Mouse (Mus musculus) CH12.LX (cell line): ENCODE results near the gene 1700003H04Rik. TPM values are rescaled to one million over a fixed set of nuclear protein-coding genes. Genes with fewer than 3 reads are reported as not detected.

Experiments used
- DNase-seq: peaks from one replicate; pipeline ENCODE4 v3.0.0-alpha.2; 2013; ENCODE audit errors: extremely low read depth
- H3K27ac ChIP-seq: 2 replicates; pipeline ENCODE4 v1.5.1; 2012; ENCODE audit warnings: low read depth, mild to moderate bottlenecking, control low read depth, moderate library complexity; ENCODE audit not compliant: insufficient read depth
- H3K27me3 ChIP-seq: replicated peaks from 2 replicates; pipeline ENCODE3; 2012; ENCODE audit warnings: inconsistent platforms
- H3K36me3 ChIP-seq, 2 experiments: replicated peaks in 1 of 2; 2 replicates each; pipeline versions ENCODE3 to v1.6.1; 2012; ENCODE audit warnings: inconsistent platforms in 1 of 2, low read length in 1 of 2, mild to moderate bottlenecking in 1 of 2, mixed read lengths in 1 of 2, moderate library complexity in 1 of 2; ENCODE audit not compliant: control insufficient read depth in 1 of 2, insufficient read depth in 1 of 2
- H3K4me1 ChIP-seq, 2 experiments: 2 replicates each; pipeline ENCODE4 v1.6.1; 2012; ENCODE audit warnings: inconsistent platforms in 1 of 2, moderate library complexity in 1 of 2; ENCODE audit not compliant: insufficient read depth in 2 of 2, control insufficient read depth in 1 of 2
- H3K4me2 ChIP-seq: 2 replicates; pipeline ENCODE4 v1.6.1; 2012; ENCODE audit warnings: low read depth, mild to moderate bottlenecking, control low read depth; ENCODE audit not compliant: poor library complexity, insufficient read depth, severe bottlenecking
- H3K4me3 ChIP-seq, 3 experiments: fragments of 150-350 bp in 1 of 3; sonication (generic) in 1 of 3; replicated peaks in 1 of 3; 2 replicates each; pipeline versions ENCODE3 to v1.5.1; 2011 to 2012; ENCODE audit warnings: low read depth in 2 of 3, low read length in 2 of 3, mild to moderate bottlenecking in 2 of 3, moderate library complexity in 2 of 3, control low read depth in 1 of 3, improper control_type of control experiment in 1 of 3, inconsistent platforms in 1 of 3, mixed read lengths in 1 of 3; ENCODE audit not compliant: poor library complexity in 1 of 3
- H3K79me2 ChIP-seq: replicated peaks from 2 replicates; pipeline ENCODE4 v1.6.1; 2012; ENCODE audit warnings: mild to moderate bottlenecking, moderate library complexity; ENCODE audit not compliant: control insufficient read depth, poor library complexity, insufficient read depth, severe bottlenecking; ENCODE audit errors: extremely low read depth
- H3K9ac ChIP-seq: 2 replicates; pipeline ENCODE4 v1.6.1; 2012; ENCODE audit warnings: low read depth, mild to moderate bottlenecking, control low read depth, moderate library complexity; ENCODE audit not compliant: insufficient read depth
- H3K9me3 ChIP-seq: replicated peaks from 2 replicates; pipeline ENCODE3; 2012; ENCODE audit warnings: low read length, inconsistent platforms, mixed read lengths
- BHLHE40 ChIP-seq: IDR thresholded peaks from 2 replicates; pipeline ENCODE4 v1.6.1; 2011; ENCODE audit warnings: mild to moderate bottlenecking, low read depth, low read length, improper control_type of control experiment
- CTCF ChIP-seq, 2 experiments: IDR thresholded peaks in 1 of 2; conservative IDR thresholded peaks in 1 of 2; 2 replicates each; pipeline ENCODE4 v1.5.1; 2011 to 2012; ENCODE audit warnings: low read depth in 2 of 2, low read length in 2 of 2, improper control_type of control experiment in 1 of 2, inconsistent platforms in 1 of 2, mild to moderate bottlenecking in 1 of 2, moderate library complexity in 1 of 2
- E2F4 ChIP-seq: IDR thresholded peaks from 2 replicates; pipeline ENCODE4 v1.6.1; 2011; ENCODE audit warnings: low read depth, low read length, improper control_type of control experiment; ENCODE audit not compliant: insufficient replicate concordance
- ELF1 ChIP-seq: IDR thresholded peaks from 2 replicates; pipeline ENCODE4 v1.6.1; 2014; ENCODE audit warnings: low read depth, mild to moderate bottlenecking, inconsistent platforms, low read length, improper control_type of control experiment
- EP300 ChIP-seq: IDR thresholded peaks from 2 replicates; pipeline ENCODE4 v1.6.1; 2011; ENCODE audit warnings: low read length, improper control_type of control experiment
- GABPA ChIP-seq: IDR thresholded peaks from 2 replicates; pipeline ENCODE4 v1.6.1; 2012; ENCODE audit warnings: low read depth, low read length, improper control_type of control experiment, inconsistent platforms; ENCODE audit not compliant: insufficient replicate concordance
- IRF4 ChIP-seq: IDR thresholded peaks from 2 replicates; pipeline ENCODE4 v1.6.1; 2014; ENCODE audit warnings: low read depth, mild to moderate bottlenecking, inconsistent platforms, low read length, improper control_type of control experiment
- MAFK ChIP-seq: IDR thresholded peaks from 2 replicates; pipeline ENCODE4 v1.6.1; 2011; ENCODE audit warnings: low read length, improper control_type of control experiment; ENCODE audit not compliant: insufficient replicate concordance
- MAX ChIP-seq: IDR thresholded peaks from 2 replicates; pipeline ENCODE4 v1.6.1; 2011; ENCODE audit warnings: low read length, improper control_type of control experiment
- MEF2A ChIP-seq: IDR thresholded peaks from 2 replicates; pipeline ENCODE4 v1.6.1; 2014; ENCODE audit warnings: low read depth, mild to moderate bottlenecking, inconsistent platforms, low read length, improper control_type of control experiment, borderline replicate concordance
- MXI1 ChIP-seq: IDR thresholded peaks from 2 replicates; pipeline ENCODE4 v1.6.1; 2011; ENCODE audit warnings: mild to moderate bottlenecking, low read depth, low read length, improper control_type of control experiment
- POLR2AphosphoS2 ChIP-seq: IDR thresholded peaks from 2 replicates; pipeline ENCODE4 v1.6.1; 2011; ENCODE audit warnings: low read depth, low read length, improper control_type of control experiment
- RAD21 ChIP-seq: IDR thresholded peaks from 2 replicates; pipeline ENCODE4 v1.6.1; 2011; ENCODE audit warnings: low read depth, mild to moderate bottlenecking, low read length, improper control_type of control experiment, moderate library complexity
- SMC3 ChIP-seq: IDR thresholded peaks from 2 replicates; pipeline ENCODE4 v1.6.1; 2011; ENCODE audit warnings: low read depth, low read length, improper control_type of control experiment
- TBP ChIP-seq: conservative IDR thresholded peaks from 2 replicates; pipeline ENCODE4 v1.6.1; 2011; ENCODE audit warnings: low read depth, low read length, improper control_type of control experiment
- UBTF ChIP-seq: IDR thresholded peaks from 2 replicates; pipeline ENCODE4 v1.6.1; 2012; ENCODE audit warnings: low read depth, mild to moderate bottlenecking, inconsistent platforms, low read length, improper control_type of control experiment, moderate library complexity
- USF1 ChIP-seq: IDR thresholded peaks from 2 replicates; pipeline ENCODE4 v1.6.1; 2014; ENCODE audit warnings: low read depth, mild to moderate bottlenecking, inconsistent platforms, low read length, improper control_type of control experiment
- ZNF384 ChIP-seq: IDR thresholded peaks from 2 replicates; pipeline ENCODE4 v1.6.1; 2012; ENCODE audit warnings: low read depth, low read length, improper control_type of control experiment, inconsistent platforms
- dilution Hi-C: fragments of 300-500 bp; cut with MboI; formaldehyde crosslinking; loops from 2 replicates; pipeline ENCODE4 v1.14.3; 2020; ENCODE audit warnings: low sequenced_read_pairs; ENCODE audit not compliant: extremely low pct_unique_long_range_greater_than_20kb, extremely low pct_ligation_motif_present
- in situ Hi-C: fragments of 300-500 bp; cut with MboI; formaldehyde crosslinking; loops from 3 replicates; pipeline ENCODE4 v1.14.3; 2019; ENCODE audit warnings: low sequenced_read_pairs, low pct_ligation_motif_present, low pct_unique_long_range_greater_than_20kb, mixed read lengths
- polyA plus RNA-seq: library from polyadenylated mRNA; unstranded; fragments of >175 nt; gene quantifications from 2 replicates; pipeline ENCODE4 v1.2.1, GENCODE M21; 2012; ENCODE audit warnings: low read depth; ENCODE audit not compliant: insufficient read length
- total RNA-seq, 2 experiments: library from RNA; depleted of rRNA; stranded (reverse); fragments of 300-350 nt in 1 of 2; fragments of >200 nt in 1 of 2; gene quantifications; 2 replicates each; pipeline ENCODE4 v1.2.3; 2012 to 2014

The 1700003H04Rik gene
- total and polyA plus RNA-seq, 3 experiments: not detected

DNA sequence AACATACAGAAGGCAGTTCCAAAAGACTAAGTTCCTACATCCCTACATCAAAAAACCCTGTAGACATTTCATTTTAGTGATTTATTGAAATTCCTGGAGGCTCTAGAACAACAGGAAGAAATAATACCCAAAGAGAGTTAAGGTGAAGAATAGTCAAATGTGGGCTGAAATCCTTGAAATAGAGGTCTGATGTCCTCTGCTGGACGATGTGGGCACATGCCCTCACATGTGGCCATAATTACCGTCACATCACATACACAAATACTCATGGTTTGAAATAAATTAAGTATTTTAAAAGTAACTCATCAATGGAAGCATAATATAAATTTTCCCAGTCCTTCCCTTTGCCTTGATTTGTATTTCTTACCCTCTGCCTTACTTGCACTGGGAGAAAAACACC lies 4.9 kb upstream of the 1700003H04Rik start:
- in situ Hi-C loops (loop anchor here (25.0 kb wide), 1 partner anchor 1073 kb away; no protein-coding TSS in a partner anchor), dilution Hi-C loops (no loop called here)
- TF ChIP-seq SMC3: peak; percentile 25; the same call in 1 of the 2 replicates
- TF ChIP-seq CTCF (conservative IDR thresholded peaks at IDR 0.05 in 1 of 2, IDR thresholded peaks at IDR 0.05 in 1 of 2; ENCODE audit: low read depth in 2 of 2, low read length in 2 of 2): peak in 1 of 2 experiments; percentile 26; a peak in 2 of 4 replicates
- TF ChIP-seq EP300: no peak
- peak; percentile 29 for TF ChIP-seq RAD21
- no peak for DNase-seq
- H3K4me2 ChIP-seq: no peak overlapping the region
- no peaks in the 10 kb centered on the region for H3K4me1 ChIP-seq
- peaks cover 10% of the 10 kb centered on the region for H3K9me3 ChIP-seq
- no peaks in the 10 kb centered on the region for H3K36me3 ChIP-seq
- no peaks in the 10 kb centered on the region for H3K27me3 ChIP-seq
- no peaks in the 10 kb centered on the region for H3K79me2 ChIP-seq
- no peak overlapping the region for H3K9ac ChIP-seq
- H3K4me3 ChIP-seq: no peak overlapping the region
- H3K27ac ChIP-seq: no peak overlapping the region

DNA sequence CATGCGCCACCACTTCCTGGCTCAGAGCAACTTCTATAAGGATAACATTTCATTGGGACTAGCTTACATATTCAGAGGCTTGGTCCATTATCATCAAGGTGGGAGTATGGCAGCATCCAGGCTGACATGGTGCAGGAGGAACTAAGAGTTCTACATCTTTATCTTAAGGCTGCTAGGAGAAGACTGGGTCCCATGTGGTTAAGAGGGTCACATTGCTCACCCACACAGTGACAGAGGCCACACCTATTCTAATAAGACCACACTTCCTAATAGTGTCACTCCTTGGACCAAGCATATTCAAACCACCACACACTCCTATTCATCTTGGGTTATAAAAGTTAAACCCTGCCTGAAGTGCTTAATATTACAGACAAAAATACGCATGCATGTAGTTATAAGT lies 23.6 kb downstream of the 1700003H04Rik start:
- Histone ChIP-seq H3K9me3 (peaks cover 26% of the 10 kb centered on the region), H3K27ac (no peak overlapping the region), H3K4me2 (no peak overlapping the region), H3K36me3 (no peaks in the 10 kb centered on the region), H3K4me3 (no peak overlapping the region), H3K27me3 (no peaks in the 10 kb centered on the region), H3K9ac (no peak overlapping the region), H3K4me1 (no peaks in the 10 kb centered on the region), H3K79me2 (no peaks in the 10 kb centered on the region)
- TF ChIP-seq MEF2A (no peak), ZNF384 (no peak), MAFK (no peak), EP300 (no peak), MXI1 (no peak), POLR2AphosphoS2 (no peak), ELF1 (no peak), CTCF (conservative IDR thresholded peaks at IDR 0.05 in 1 of 2, IDR thresholded peaks at IDR 0.05 in 1 of 2; ENCODE audit: low read depth in 2 of 2, low read length in 2 of 2) (no peak), UBTF (no peak), USF1 (no peak)
- no peak for DNase-seq
- in situ Hi-C loops (no loop called here), dilution Hi-C loops (no loop called here)

DNA sequence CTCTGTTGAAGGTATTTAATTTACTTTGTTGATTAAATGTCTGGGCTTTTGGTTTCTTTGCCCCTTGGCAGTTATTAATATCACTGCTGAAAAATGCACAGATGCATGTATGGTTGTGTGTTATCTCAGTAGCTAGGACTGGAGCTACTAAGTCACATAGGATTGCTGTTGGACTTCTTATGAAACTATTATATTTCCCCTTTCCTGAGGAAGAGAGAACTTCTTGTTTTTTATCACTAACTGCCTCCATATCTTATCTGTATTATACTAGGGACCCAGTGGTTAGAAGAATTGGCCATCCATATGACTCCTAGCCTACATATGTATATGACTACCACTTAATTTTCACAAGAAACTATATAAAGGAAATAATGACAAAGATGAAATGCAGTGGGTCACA lies 24.9 kb downstream of the 1700003H04Rik start:
- Histone ChIP-seq H3K4me1 (no peaks in the 10 kb centered on the region), H3K9ac (no peak overlapping the region), H3K36me3 (no peaks in the 10 kb centered on the region), H3K4me3 (no peak overlapping the region), H3K79me2 (no peaks in the 10 kb centered on the region), H3K27ac (no peak overlapping the region), H3K9me3 (peaks cover 20% of the 10 kb centered on the region), H3K4me2 (no peak overlapping the region), H3K27me3 (no peaks in the 10 kb centered on the region)
- in situ Hi-C loops: no loop called here
- no peak for DNase-seq
- dilution Hi-C loops: no loop called here
- TF ChIP-seq SMC3: no peak
- no peak for TF ChIP-seq USF1
- TF ChIP-seq GABPA: no peak
- TF ChIP-seq TBP: no peak
- TF ChIP-seq BHLHE40: no peak
- no peak for TF ChIP-seq IRF4
- TF ChIP-seq CTCF (conservative IDR thresholded peaks at IDR 0.05 in 1 of 2, IDR thresholded peaks at IDR 0.05 in 1 of 2; ENCODE audit: low read depth in 2 of 2, low read length in 2 of 2): no peak
- no peak for TF ChIP-seq E2F4
- TF ChIP-seq MAX: no peak
